Mouse (Mus musculus): ENCODE data around the gene Des.

DNA sequence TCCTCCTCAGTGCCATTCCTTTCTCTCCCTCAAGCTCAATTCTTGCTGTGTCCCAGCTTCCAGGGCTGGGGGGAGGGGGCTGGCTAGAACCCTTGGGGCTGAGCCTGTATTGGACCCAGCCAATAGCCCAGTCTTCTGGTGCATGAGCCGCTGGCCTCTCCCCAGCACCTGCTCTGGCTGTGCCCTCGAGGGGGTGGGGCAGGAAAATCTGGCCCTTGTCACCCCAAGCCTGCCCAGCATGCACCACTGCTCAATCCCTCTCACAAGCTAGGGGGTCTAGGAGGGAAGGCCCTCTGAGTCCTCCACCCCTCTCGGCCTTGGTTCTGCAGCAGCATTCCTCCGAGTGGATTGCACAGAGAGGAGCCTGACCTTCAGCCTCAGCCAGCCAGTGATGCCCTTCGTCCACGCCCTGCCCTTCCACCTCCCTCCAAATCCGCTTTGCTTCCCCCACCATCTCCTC lies 27.4 kb downstream of the Des start:
- no peak for TF ChIP-seq CTCF (IDR thresholded peaks at IDR 0.05; ENCODE audit: extremely low read depth, insufficient read length, insufficient replicate concordance, low read depth, low read length)
- no peak for TF ChIP-seq POLR2A (IDR thresholded peaks at IDR 0.05; ENCODE audit: low read depth, low read length)

Measured in small intestine, adult 2 months (tissue).